Mouse (Mus musculus) heart, postnatal 0 days (tissue): ENCODE measurements around the gene Vil1. TPM values are rescaled to one million over a fixed set of nuclear protein-coding genes. Genes with fewer than 3 reads are reported as not detected.

Experiments used
- ATAC-seq: fragments of 200-750 bp; cut with Nextera tagmentation; 2 replicates; pipeline ENCODE4 v1.8.0; 2017; ENCODE audit warnings: low read depth, moderate number of reproducible peaks, moderate library complexity; ENCODE audit not compliant: insufficient read depth
- DNase-seq: peaks from one replicate; pipeline ENCODE4 v3.0.0-alpha.2; 2016; ENCODE audit warnings: low spot score
- H3K27ac ChIP-seq: fragments of 300-500 bp; sonication (generic); 2 replicates; pipeline ENCODE4 v1.5.1; 2014; ENCODE audit warnings: low read depth, mild to moderate bottlenecking
- H3K27me3 ChIP-seq: fragments of 300-500 bp; sonication (generic); 2 replicates; pipeline ENCODE4 v1.6.1; 2014; ENCODE audit warnings: low read length, mixed read lengths; ENCODE audit not compliant: control insufficient read depth, insufficient read depth
- H3K36me3 ChIP-seq: fragments of 300-500 bp; sonication (generic); replicated peaks from 2 replicates; pipeline ENCODE4 v1.6.1; 2014; ENCODE audit warnings: low read length, mixed read lengths; ENCODE audit not compliant: control insufficient read depth, insufficient read depth
- H3K4me1 ChIP-seq: fragments of 300-500 bp; sonication (generic); 2 replicates; pipeline ENCODE4 v1.6.1; 2014; ENCODE audit warnings: antibody characterized with exemption; ENCODE audit not compliant: control insufficient read depth, insufficient read depth
- H3K4me2 ChIP-seq: fragments of 300-500 bp; sonication (generic); 2 replicates; pipeline ENCODE4 v1.6.1; 2014; ENCODE audit warnings: low read depth, mild to moderate bottlenecking, low read length, moderate library complexity
- H3K4me3 ChIP-seq: fragments of 300-500 bp; sonication (generic); 2 replicates; pipeline ENCODE4 v1.5.1; 2014; ENCODE audit warnings: low read depth, low read length
- H3K9ac ChIP-seq: fragments of 300-500 bp; sonication (generic); replicated peaks from 2 replicates; pipeline ENCODE4 v1.6.1; 2014; ENCODE audit warnings: low read depth, low read length, mixed read lengths
- H3K9me3 ChIP-seq: fragments of 300-500 bp; sonication (generic); replicated peaks from 2 replicates; pipeline ENCODE4 v1.6.1; 2016; ENCODE audit warnings: low read length; ENCODE audit not compliant: control insufficient read depth
- CTCF ChIP-seq: IDR thresholded peaks from 2 replicates; pipeline ENCODE4 v1.5.1; 2016; ENCODE audit warnings: antibody characterized with exemption, control low read depth, low read depth
- EP300 ChIP-seq: IDR thresholded peaks from 2 replicates; pipeline ENCODE4 v1.6.1; 2016; ENCODE audit warnings: antibody characterized with exemption, low read depth
- WGBS: fragments of 180-500 bp; shearing (Covaris S2); extraction: QIAGEN DNeasy Blood & Tissue Kit; methylation state at CpG from one replicate; pipeline ENCODE4 v1.1.7; 2014; 5-methylcytosine and 5-hydroxymethylcytosine counted together
- microRNA counts: library from miRNA; unstranded; fragments of <30 nt; microRNA quantifications from one replicate; lab custom pipeline; 2015
- microRNA-seq: library from miRNA; unstranded; fragments of <30 nt; microRNA quantifications from one replicate; pipeline ENCODE4, GENCODE M21; 2016
- polyA plus RNA-seq: library from polyadenylated mRNA; unstranded; fragments of >200 nt; fragmentation: Nextera tagmentation; extraction: Ambion mirVana; gene quantifications from 2 replicates; pipeline ENCODE4 v1.2.1, GENCODE M21; 2015
- total RNA-seq: library from RNA; depleted of rRNA; stranded (reverse); fragments of >200 nt; gene quantifications from 2 replicates; pipeline ENCODE4 v1.2.3, GENCODE M21; 2014; ENCODE audit warnings: low replicate concordance; rRNA removed

Vil1 gene
- total and polyA plus RNA-seq, 2 experiments from 2014 or later, result 0.36 TPM; not detected in 1

- H3K4me1 ChIP-seq, result no peaks in the 10 kb centered on the region
- DNase-seq (no peak), ATAC-seq (no peak)
- no peak overlapping the region for H3K9ac ChIP-seq
- no peaks in the 10 kb centered on the region for H3K27me3 ChIP-seq
- H3K4me2 ChIP-seq, result no peak overlapping the region
- no peak overlapping the region for H3K27ac ChIP-seq
- TF ChIP-seq CTCF, result no peak
- TF ChIP-seq EP300, result no peak
- 85% methylated on average over 19 of the region's 19 CpGs for WGBS
- H3K36me3 ChIP-seq, result peaks cover 64% of the 10 kb centered on the region
- H3K9me3 ChIP-seq, result no peaks in the 10 kb centered on the region
- H3K4me3 ChIP-seq, result no peak overlapping the region
Measured at GRCm38 (mm10) chr1:74439166-74439876, 30.1 kb downstream of the Vil1 start.

GRCm38 (mm10) chr1:74444538-74444937 is 35.4 kb downstream of the Vil1 start:
- H3K27me3 ChIP-seq, result no peaks in the 10 kb centered on the region
- 84% methylated on average over 2 of the region's 2 CpGs for WGBS
- peaks cover 54% of the 10 kb centered on the region for H3K36me3 ChIP-seq
- H3K4me2 ChIP-seq, result no peak overlapping the region
- H3K4me1 ChIP-seq, result no peaks in the 10 kb centered on the region
- H3K4me3 ChIP-seq, result no peak overlapping the region
- no peak for ATAC-seq
- H3K9me3 ChIP-seq, result no peaks in the 10 kb centered on the region
- no peak overlapping the region for H3K9ac ChIP-seq
- DNase-seq, result no peak
- H3K27ac ChIP-seq, result no peak overlapping the region
- no peak for TF ChIP-seq CTCF
- TF ChIP-seq EP300, result no peak

GRCm38 (mm10) chr1:74452611-74453045 is 43.5 kb downstream of the Vil1 start:
- DNase-seq, result peak; percentile 85
- 36% methylated on average over 4 of the region's 4 CpGs for WGBS

GRCm38 (mm10) chr1:74460273-74460672 is 51.1 kb downstream of the Vil1 start:
- ATAC-seq, result no peak
- Histone ChIP-seq H3K27ac (no peak overlapping the region), H3K4me1 (no peaks in the 10 kb centered on the region), H3K4me3 (no peak overlapping the region), H3K9ac (no peak overlapping the region), H3K36me3 (peaks cover 49% of the 10 kb centered on the region), H3K4me2 (no peak overlapping the region), H3K9me3 (no peaks in the 10 kb centered on the region), H3K27me3 (no peaks in the 10 kb centered on the region)
- TF ChIP-seq CTCF (peak; percentile 51), EP300 (no peak)
- 69% methylated on average over 2 of the region's 2 CpGs for WGBS
- DNase-seq, result no peak

More at GRCm38 (mm10) chr1:74452611-74453045, 43.5 kb downstream of the Vil1 start:
- Histone ChIP-seq H3K36me3 (peaks cover 64% of the 10 kb centered on the region), H3K27me3 (no peaks in the 10 kb centered on the region), H3K9ac (no peak overlapping the region), H3K4me2 (no peak overlapping the region), H3K4me3 (no peak overlapping the region), H3K4me1 (no peaks in the 10 kb centered on the region), H3K27ac (no peak overlapping the region), H3K9me3 (no peaks in the 10 kb centered on the region)
- ATAC-seq, result peak; percentile 76; the same call in 1 of the 2 replicates
- no peak for TF ChIP-seq EP300
- TF ChIP-seq CTCF, result peak; percentile 75

MicroRNAs encoded within 50 kb of the gene (microRNA counts, 519-probe panel; counts per million panel counts)
- 5,998 counts per million, percentile 77 among the panel's probes with 10 or more counts for microRNA mmu-miR-26b (lab: Ali Mortazavi, UCI)

Small RNA genes lying within 50 kb of the gene (microRNA-seq; reads per million reads assigned to microRNA genes)
- gene Mir26b, result 41,443 reads per million, percentile 98 among the genes with 10 or more reads in this experiment

Other genes with a start within 250 kb of the Vil1 start
- not detected in 2 replicates for gene Cxcr1, start 214.7 kb upstream of the Vil1 start, total RNA-seq
- not detected in 2 replicates for gene Cxcr1, start 214.7 kb upstream of the Vil1 start, polyA plus RNA-seq
- gene Arpc2, start 173.3 kb upstream of the Vil1 start, total RNA-seq, result 149 and 180 TPM in 2 replicates
- gene Arpc2, start 173.3 kb upstream of the Vil1 start, polyA plus RNA-seq, result 374 and 375 TPM in 2 replicates
- gene Gpbar1, start 130.8 kb upstream of the Vil1 start, total RNA-seq, result 0.27 TPM in 1 of 2 replicates, not detected in the other
- 0.22 and 0.33 TPM in 2 replicates for gene Gpbar1, start 130.8 kb upstream of the Vil1 start, polyA plus RNA-seq
- 125 and 146 TPM in 2 replicates for gene Aamp, start 124.6 kb upstream of the Vil1 start, total RNA-seq
- gene Aamp, start 124.6 kb upstream of the Vil1 start, polyA plus RNA-seq, result 162 and 165 TPM in 2 replicates
- gene Pnkd, start 124.4 kb upstream of the Vil1 start, total RNA-seq, result 221 and 310 TPM in 2 replicates
- gene Pnkd, start 124.4 kb upstream of the Vil1 start, polyA plus RNA-seq, result 345 and 362 TPM in 2 replicates
- 55.7 and 100 TPM in 2 replicates for gene Tmbim1, start 103.8 kb upstream of the Vil1 start, total RNA-seq
- 41.6 and 44.9 TPM in 2 replicates for gene Tmbim1, start 103.8 kb upstream of the Vil1 start, polyA plus RNA-seq
- 0.12 TPM in 1 of 2 replicates, not detected in the other for gene Catip, start 47.3 kb upstream of the Vil1 start, total RNA-seq
- gene Catip, start 47.3 kb upstream of the Vil1 start, polyA plus RNA-seq, result 0.51 and 0.61 TPM in 2 replicates
- 2.0 and 2.5 TPM in 2 replicates for gene Slc11a1, start 34.2 kb upstream of the Vil1 start, total RNA-seq
- 1.6 and 1.8 TPM in 2 replicates for gene Slc11a1, start 34.2 kb upstream of the Vil1 start, polyA plus RNA-seq
- 82.6 and 106 TPM in 2 replicates for gene Ctdsp1, start 17.9 kb upstream of the Vil1 start, total RNA-seq
- gene Ctdsp1, start 17.9 kb upstream of the Vil1 start, polyA plus RNA-seq, result 38.0 and 38.4 TPM in 2 replicates
- gene Cnot9, start 96.7 kb downstream of the Vil1 start, total RNA-seq, result 7.4 and 10.7 TPM in 2 replicates
- 18.2 and 19.4 TPM in 2 replicates for gene Cnot9, start 96.7 kb downstream of the Vil1 start, polyA plus RNA-seq
- not detected in 2 replicates for gene Plcd4, start 133.5 kb downstream of the Vil1 start, total RNA-seq
- gene Plcd4, start 133.5 kb downstream of the Vil1 start, polyA plus RNA-seq, result 0.15 and 0.45 TPM in 2 replicates
- 8.0 and 9.0 TPM in 2 replicates for gene Usp37, start 134.9 kb downstream of the Vil1 start, total RNA-seq
- gene Usp37, start 134.9 kb downstream of the Vil1 start, polyA plus RNA-seq, result 7.4 and 8.3 TPM in 2 replicates
- 5.6 and 6.8 TPM in 2 replicates for gene Zfp142, start 178.9 kb downstream of the Vil1 start, total RNA-seq
- 2.0 and 2.2 TPM in 2 replicates for gene Zfp142, start 178.9 kb downstream of the Vil1 start, polyA plus RNA-seq
- gene Bcs1l, start 178.9 kb downstream of the Vil1 start, total RNA-seq, result 15.3 and 26.8 TPM in 2 replicates
- gene Bcs1l, start 178.9 kb downstream of the Vil1 start, polyA plus RNA-seq, result 17.4 and 18.8 TPM in 2 replicates
- gene Rnf25, start 192.0 kb downstream of the Vil1 start, total RNA-seq, result 33.0 and 37.4 TPM in 2 replicates
- gene Rnf25, start 192.0 kb downstream of the Vil1 start, polyA plus RNA-seq, result 16.0 and 16.5 TPM in 2 replicates
- 0.27 and 0.38 TPM in 2 replicates for gene Stk36, start 192.1 kb downstream of the Vil1 start, total RNA-seq
- gene Stk36, start 192.1 kb downstream of the Vil1 start, polyA plus RNA-seq, result 0.79 and 2.4 TPM in 2 replicates